Mouse (Mus musculus) neural tube, embryonic 12.5 days (tissue): ENCODE results near the gene Fat3. TPM values are rescaled to one million over a fixed set of nuclear protein-coding genes. Genes with fewer than 3 reads are reported as not detected.
A peak's percentile ranks its signal among the peaks of the same experiment; 100 is the strongest.

Source experiments
- ATAC-seq: fragments of 200-750 bp; cut with Nextera tagmentation; 2 replicates; pipeline ENCODE4 v1.8.0; 2017; ENCODE audit warnings: low read depth, mild to moderate bottlenecking, moderate TSS enrichment, moderate library complexity; ENCODE audit not compliant: low FRiP score
- H3K27ac ChIP-seq: fragments of 300-500 bp; sonication (generic); 2 replicates; pipeline ENCODE4 v1.5.1; 2016
- H3K27me3 ChIP-seq: fragments of 300-500 bp; sonication (generic); replicated peaks from 2 replicates; pipeline ENCODE4 v1.6.1; 2016; ENCODE audit warnings: mild to moderate bottlenecking
- H3K36me3 ChIP-seq: fragments of 300-500 bp; sonication (generic); 2 replicates; pipeline ENCODE4 v1.6.1; 2016; ENCODE audit warnings: mild to moderate bottlenecking
- H3K4me1 ChIP-seq: fragments of 300-500 bp; sonication (generic); 2 replicates; pipeline ENCODE4 v1.6.1; 2016
- H3K4me2 ChIP-seq: fragments of 300-500 bp; sonication (generic); replicated peaks from 2 replicates; pipeline ENCODE4 v1.6.1; 2016; ENCODE audit warnings: mild to moderate bottlenecking
- H3K4me3 ChIP-seq: fragments of 300-500 bp; sonication (generic); 2 replicates; pipeline ENCODE4 v1.5.1; 2016
- H3K9ac ChIP-seq: fragments of 300-500 bp; sonication (generic); 2 replicates; pipeline ENCODE4 v1.6.1; 2016; ENCODE audit warnings: mild to moderate bottlenecking
- H3K9me3 ChIP-seq: fragments of 300-500 bp; sonication (generic); 2 replicates; pipeline ENCODE4 v1.6.1; 2016; ENCODE audit warnings: mild to moderate bottlenecking
- WGBS: fragments of 180-500 bp; shearing (Covaris S2); methylation state at CpG from one replicate; pipeline ENCODE4 v1.1.7; 2016; 5-methylcytosine and 5-hydroxymethylcytosine counted together
- polyA plus RNA-seq: library from polyadenylated mRNA; unstranded; fragments of >200 nt; fragmentation: Nextera tagmentation; extraction: Ambion mirVana; gene quantifications from 2 replicates; pipeline ENCODE4 v1.2.1, GENCODE M21; 2016

Gene Fat3
- polyA plus RNA-seq, 1 experiment from 2014 or later, result 12.2 TPM

GRCm38 (mm10) chr9:15972201-15972600 is 528.9 kb downstream of the Fat3 start:
- 81% methylated on average over 1 of the region's 1 CpGs for WGBS

DNA sequence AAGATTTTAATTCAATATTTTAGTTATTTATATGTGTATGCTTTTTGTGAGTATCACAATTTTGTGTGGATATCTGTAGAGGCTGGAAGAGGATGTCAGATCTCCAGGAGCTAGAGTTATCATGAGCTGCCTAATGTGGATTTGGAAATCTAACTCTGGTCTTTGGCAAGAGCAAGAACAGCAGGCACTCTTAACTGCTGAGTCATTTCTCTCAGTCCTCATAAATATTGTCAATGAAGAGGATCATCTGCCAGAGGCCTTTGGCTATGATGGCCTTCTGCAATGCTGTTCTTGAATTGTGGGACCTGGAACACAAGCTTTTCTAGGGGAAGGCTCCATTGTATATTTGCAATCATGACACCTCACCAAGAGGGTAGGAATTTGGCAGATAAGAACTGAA is 529.7 kb downstream of the Fat3 start:
- Histone ChIP-seq H3K36me3 (peaks cover 20% of the 10 kb centered on the region), H3K9me3 (no peaks in the 10 kb centered on the region), H3K9ac (no peak overlapping the region), H3K4me2 (no peak overlapping the region), H3K4me3 (no peak overlapping the region), H3K27ac (no peak overlapping the region), H3K27me3 (no peaks in the 10 kb centered on the region), H3K4me1 (no peaks in the 10 kb centered on the region)
- no peak for ATAC-seq

More at GRCm38 (mm10) chr9:15972201-15972600, 528.9 kb downstream of the Fat3 start:
- H3K4me3 ChIP-seq, result no peak overlapping the region
- H3K4me2 ChIP-seq, result no peak overlapping the region
- H3K27ac ChIP-seq, result no peak overlapping the region
- ATAC-seq, result no peak
- no peak overlapping the region for H3K9ac ChIP-seq
- no peaks in the 10 kb centered on the region for H3K9me3 ChIP-seq
- no peaks in the 10 kb centered on the region; the same call in 1 of the 2 replicates for H3K4me1 ChIP-seq
- peaks cover 18% of the 10 kb centered on the region for H3K36me3 ChIP-seq
- H3K27me3 ChIP-seq, result no peaks in the 10 kb centered on the region

- 6% methylated on average over 3 of the region's 3 CpGs for WGBS
- H3K36me3 ChIP-seq, result peaks cover 34% of the 10 kb centered on the region
These were observed 536.9 kb downstream of the Fat3 start for GRCm38 (mm10) chr9:15964198-15964597.

DNA sequence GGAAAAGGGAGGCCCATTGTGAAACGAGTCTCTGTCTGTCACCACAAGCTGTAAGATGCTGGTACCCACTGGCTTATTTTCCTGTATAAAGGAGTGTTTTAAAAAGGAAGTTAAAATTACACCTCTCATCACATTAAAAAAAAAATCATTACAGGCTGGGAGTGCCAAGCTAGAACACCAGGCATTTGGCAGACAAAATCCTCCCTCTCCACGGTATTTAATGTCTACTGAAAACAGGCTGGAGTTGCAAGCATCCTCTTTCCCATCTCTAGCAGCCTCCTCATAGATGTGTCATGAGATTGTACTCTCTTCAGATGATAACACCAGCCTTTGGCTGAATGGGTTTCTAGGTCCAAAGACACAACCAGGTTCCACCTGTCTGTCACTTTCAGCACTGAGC is 538.2 kb downstream of the Fat3 start:
- Histone ChIP-seq H3K36me3 (peaks cover 30% of the 10 kb centered on the region), H3K27ac (no peak overlapping the region)
- no peak for ATAC-seq

More at GRCm38 (mm10) chr9:15964198-15964597, 536.9 kb downstream of the Fat3 start:
- Histone ChIP-seq H3K27me3 (no peaks in the 10 kb centered on the region), H3K4me1 (peaks cover 10% of the 10 kb centered on the region), H3K4me3 (no peak overlapping the region), H3K4me2 (no peak overlapping the region), H3K9me3 (no peaks in the 10 kb centered on the region), H3K27ac (no peak overlapping the region), H3K9ac (no peak overlapping the region)
- peak; percentile 90 for ATAC-seq

GRCm38 (mm10) chr9:15958224-15958787 is 542.8 kb downstream of the Fat3 start:
- no peaks in the 10 kb centered on the region for H3K9me3 ChIP-seq
- no peaks in the 10 kb centered on the region for H3K27me3 ChIP-seq
- no peak overlapping the region for H3K4me2 ChIP-seq
- 15% methylated on average over 3 of the region's 3 CpGs for WGBS
- no peak overlapping the region for H3K9ac ChIP-seq
- H3K36me3 ChIP-seq, result peaks cover 24% of the 10 kb centered on the region
- no peak overlapping the region for H3K27ac ChIP-seq
- no peak overlapping the region for H3K4me3 ChIP-seq
- H3K4me1 ChIP-seq, result peaks cover 17% of the 10 kb centered on the region
- peak; percentile 10; the same call in 1 of the 2 replicates for ATAC-seq

More for the DNA sequence above, 538.2 kb downstream of the Fat3 start:
- Histone ChIP-seq H3K4me1 (peaks cover 23% of the 10 kb centered on the region), H3K4me3 (no peak overlapping the region), H3K27me3 (no peaks in the 10 kb centered on the region), H3K4me2 (no peak overlapping the region), H3K9me3 (no peaks in the 10 kb centered on the region), H3K9ac (no peak overlapping the region)
- 89% methylated on average over 2 of the region's 2 CpGs for WGBS

DNA sequence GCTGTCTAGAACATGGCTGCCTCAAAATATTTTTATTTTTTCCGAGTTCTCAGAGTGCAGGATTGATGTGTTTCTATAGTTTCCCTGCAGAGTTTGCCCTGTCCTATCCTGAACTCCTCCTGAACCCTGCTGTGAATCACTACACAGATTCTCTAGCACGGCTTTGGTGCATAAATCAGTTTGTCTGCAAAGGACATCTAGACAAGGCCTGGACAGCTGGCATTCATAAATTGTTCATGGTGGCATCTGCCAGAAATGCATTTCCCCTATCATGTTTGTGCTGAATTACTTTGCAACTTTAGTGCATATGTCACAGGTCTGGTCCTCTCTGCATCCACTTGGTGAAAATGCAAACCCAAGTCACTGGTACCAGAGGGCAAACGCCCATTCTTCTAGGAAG is 543.3 kb downstream of the Fat3 start:
- Histone ChIP-seq H3K36me3 (peaks cover 24% of the 10 kb centered on the region), H3K9me3 (no peaks in the 10 kb centered on the region), H3K4me3 (no peak overlapping the region), H3K27ac (no peak overlapping the region), H3K4me1 (peaks cover 17% of the 10 kb centered on the region), H3K9ac (no peak overlapping the region), H3K4me2 (no peak overlapping the region), H3K27me3 (no peaks in the 10 kb centered on the region)
- 18% methylated on average over 3 of the region's 3 CpGs for WGBS
- peak; percentile 67; the same call in 1 of the 2 replicates for ATAC-seq

DNA sequence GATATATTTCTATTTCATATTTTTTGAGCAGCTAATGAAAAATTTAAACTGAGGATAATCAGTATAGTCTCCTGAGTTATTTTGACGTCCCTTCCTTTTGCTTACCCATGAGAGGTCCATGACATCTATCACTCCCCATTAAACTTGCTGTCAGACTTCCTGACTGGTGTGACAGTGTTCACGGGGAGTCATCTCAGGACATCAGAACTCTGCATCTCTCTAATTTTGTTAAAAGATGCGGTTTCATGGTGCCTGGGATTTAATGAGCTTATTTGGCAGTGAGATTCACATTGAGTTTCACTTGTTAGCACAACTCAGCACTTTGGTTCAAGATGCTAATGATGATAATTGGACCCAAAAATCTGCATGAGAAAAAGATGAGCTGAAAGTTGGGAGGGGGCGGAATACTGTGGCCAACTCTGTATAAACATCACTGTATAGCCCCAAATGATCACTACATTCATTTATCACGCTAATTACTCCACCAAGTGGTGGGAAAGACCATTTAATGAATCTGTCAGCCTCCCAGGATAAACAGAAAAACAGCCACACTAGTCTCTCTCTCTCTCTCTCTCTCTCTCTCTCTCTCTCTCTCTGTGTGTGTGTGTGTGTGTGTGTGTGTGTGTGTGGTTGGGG is 545.8 kb downstream of the Fat3 start:
- H3K4me3 ChIP-seq, result no peak overlapping the region
- H3K9me3 ChIP-seq, result no peaks in the 10 kb centered on the region
- H3K4me1 ChIP-seq, result peaks cover 17% of the 10 kb centered on the region
- no peak for ATAC-seq
- H3K36me3 ChIP-seq, result peaks cover 13% of the 10 kb centered on the region; the same call in 1 of the 2 replicates
- H3K4me2 ChIP-seq, result no peak overlapping the region
- H3K27me3 ChIP-seq, result no peaks in the 10 kb centered on the region
- H3K27ac ChIP-seq, result no peak overlapping the region
- no peak overlapping the region for H3K9ac ChIP-seq
- 67% methylated on average over 5 of the region's 5 CpGs for WGBS

GRCm38 (mm10) chr9:15954338-15954704 is 546.8 kb downstream of the Fat3 start:
- Histone ChIP-seq H3K4me3 (no peak overlapping the region), H3K4me1 (peaks cover 17% of the 10 kb centered on the region), H3K27me3 (no peaks in the 10 kb centered on the region), H3K4me2 (no peak overlapping the region), H3K27ac (no peak overlapping the region), H3K9me3 (no peaks in the 10 kb centered on the region), H3K36me3 (0 out of 2 replicates have a peak, but pooled peaks cover 5% of the 10 kb centered on the region), H3K9ac (no peak overlapping the region)
- no peak for ATAC-seq
- WGBS, result 89% methylated on average over 1 of the region's 1 CpGs

DNA sequence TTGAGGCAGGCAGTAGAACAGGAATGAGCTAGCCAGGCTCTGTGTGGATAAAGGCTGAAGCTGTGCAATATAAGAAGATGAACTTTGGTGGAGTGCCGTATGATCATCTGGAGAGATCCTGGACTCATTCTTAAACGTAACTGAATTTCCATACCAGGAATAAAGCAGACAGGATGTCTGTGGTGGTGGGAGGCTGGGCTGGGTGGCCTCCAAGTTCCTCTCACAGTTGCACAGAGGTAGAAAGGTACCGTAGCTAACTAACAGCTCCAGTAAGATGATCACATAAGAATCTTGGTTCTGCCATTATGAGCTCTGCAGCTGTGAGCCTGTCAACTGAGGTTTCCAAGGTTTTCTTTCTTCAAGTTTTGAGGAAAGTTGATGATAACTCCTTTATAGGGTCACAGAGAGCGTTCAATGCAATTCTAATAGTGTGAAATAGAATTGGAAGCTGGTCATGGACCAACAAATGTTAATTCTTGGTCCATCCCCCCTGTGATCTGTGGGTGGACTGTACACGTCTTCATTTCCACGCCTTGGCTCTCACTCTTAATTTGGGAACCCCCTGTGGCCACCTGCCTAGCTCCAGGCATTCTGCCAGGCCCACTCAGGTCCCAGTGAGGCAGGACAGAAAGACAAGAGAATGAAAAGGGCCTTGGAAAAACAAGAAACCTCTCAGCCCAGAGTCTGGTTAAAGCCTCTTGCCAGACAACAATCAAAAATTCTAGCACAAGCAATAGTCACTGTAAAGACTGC is 547.3 kb downstream of the Fat3 start:
- Histone ChIP-seq H3K36me3 (0 out of 2 replicates have a peak, but pooled peaks cover 4% of the 10 kb centered on the region), H3K4me2 (no peak overlapping the region), H3K9ac (no peak overlapping the region), H3K9me3 (no peaks in the 10 kb centered on the region), H3K27me3 (no peaks in the 10 kb centered on the region), H3K4me1 (peaks cover 13% of the 10 kb centered on the region), H3K4me3 (no peak overlapping the region), H3K27ac (no peak overlapping the region)
- 79% methylated on average over 6 of the region's 6 CpGs for WGBS
- ATAC-seq, result no peak

DNA sequence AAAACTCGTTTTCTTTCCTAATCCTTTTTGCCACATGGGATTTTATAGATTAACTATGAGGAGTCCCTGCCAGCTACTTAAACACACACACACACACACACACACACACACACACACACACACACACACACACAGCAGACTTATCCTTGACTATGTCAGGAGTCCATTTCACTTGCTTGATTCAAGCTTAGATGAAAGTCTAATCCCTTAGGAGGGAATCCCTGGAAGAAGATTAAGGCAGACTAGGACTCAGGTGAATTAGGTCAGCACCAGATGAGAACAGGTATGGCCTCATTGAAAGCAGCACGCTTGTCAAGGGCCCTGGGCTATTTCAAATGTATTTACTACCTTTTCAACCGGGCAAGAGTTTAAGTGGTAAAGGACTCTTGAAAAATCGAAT is 553.0 kb downstream of the Fat3 start:
- H3K27ac ChIP-seq, result no peak overlapping the region
- H3K4me1 ChIP-seq, result peaks cover 8% of the 10 kb centered on the region; the same call in 1 of the 2 replicates
- no peaks in the 10 kb centered on the region for H3K9me3 ChIP-seq
- H3K36me3 ChIP-seq, result peaks cover 10% of the 10 kb centered on the region; the same call in 1 of the 2 replicates
- 88% methylated on average over 4 of the region's 4 CpGs for WGBS
- no peak for ATAC-seq
- H3K4me3 ChIP-seq, result no peak overlapping the region
- no peaks in the 10 kb centered on the region for H3K27me3 ChIP-seq
- H3K4me2 ChIP-seq, result no peak overlapping the region
- no peak overlapping the region for H3K9ac ChIP-seq

- Histone ChIP-seq H3K9ac (no peak overlapping the region), H3K27me3 (no peaks in the 10 kb centered on the region), H3K4me1 (peaks cover 8% of the 10 kb centered on the region; the same call in 1 of the 2 replicates), H3K4me2 (no peak overlapping the region), H3K9me3 (no peaks in the 10 kb centered on the region), H3K4me3 (no peak overlapping the region), H3K27ac (no peak overlapping the region), H3K36me3 (peaks cover 10% of the 10 kb centered on the region; the same call in 1 of the 2 replicates)
- peak; percentile 29; the same call in 1 of the 2 replicates for ATAC-seq
- 44% methylated on average over 3 of the region's 3 CpGs for WGBS
These were observed 556.9 kb downstream of the Fat3 start for GRCm38 (mm10) chr9:15944182-15944581.

- H3K36me3 ChIP-seq, result peaks cover 10% of the 10 kb centered on the region; the same call in 1 of the 2 replicates
- WGBS, result 88% methylated on average over 3 of the region's 3 CpGs
- no peak for ATAC-seq
These were observed 557.5 kb downstream of the Fat3 start for GRCm38 (mm10) chr9:15943486-15944153.

More at GRCm38 (mm10) chr9:15943486-15944153, 557.5 kb downstream of the Fat3 start:
- Histone ChIP-seq H3K27me3 (no peaks in the 10 kb centered on the region), H3K27ac (no peak overlapping the region), H3K4me2 (no peak overlapping the region), H3K9me3 (no peaks in the 10 kb centered on the region), H3K4me1 (peaks cover 8% of the 10 kb centered on the region; the same call in 1 of the 2 replicates), H3K4me3 (no peak overlapping the region), H3K9ac (no peak overlapping the region)
